Comparison of ENCODE assay signal across 21 mouse cellular contexts in the genomic region with DNA sequence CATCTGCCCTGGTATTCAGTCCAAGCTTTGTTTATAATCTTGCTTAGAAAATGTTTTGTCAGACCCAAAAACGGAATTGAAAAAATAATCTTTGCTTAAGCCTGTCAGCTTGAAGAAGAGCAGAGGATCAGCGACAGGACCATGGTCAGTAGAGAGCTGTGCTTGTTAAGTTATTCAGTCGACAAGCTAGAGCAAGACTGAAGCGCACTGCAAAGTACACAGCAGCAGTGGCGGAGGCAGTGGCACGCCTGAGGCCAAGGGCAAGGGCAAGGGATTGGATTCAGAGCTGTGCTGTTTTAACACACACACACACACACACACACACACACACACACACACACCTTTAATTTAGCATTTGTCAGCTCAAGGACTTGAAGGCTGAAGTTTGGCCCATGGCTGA.
DNase-seq lines count a peak whose midpoint lies in the region; ATAC-seq lines count a peak whose summit lies in the region.
"Had no signal": no experiment of that assay in that cellular context is flagged by ENCODE, and none has a peak within 500 bp of the region (broad histone marks: within the 10 kb centered on the region; RNA-seq: fewer than 3 reads in every experiment).

No protein-coding gene starts in this region.

- H3K4me3 ChIP-seq in intestine, embryonic 14.5 days (ENCODE audit: low read depth, low read length) = no peak overlapping the region
- H3K4me3 ChIP-seq in intestine, embryonic 15.5 days (replicated peaks) = no peak overlapping the region
- H3K4me3 ChIP-seq in stomach, embryonic 16.5 days (replicated peaks; ENCODE audit: low read length) = no peak overlapping the region
- H3K4me3 ChIP-seq: embryonic facial prominence, embryonic 13.5 days; embryonic facial prominence, embryonic 15.5 days; erythroblast, embryonic 14.5 days; forebrain, embryonic 10.5 days; forebrain, embryonic 12.5 days had no signal

- no peak overlapping the region for H3K9ac ChIP-seq in intestine, embryonic 14.5 days (ENCODE audit: low read length)
- no peak overlapping the region for H3K9ac ChIP-seq in intestine, embryonic 15.5 days
- no peak overlapping the region for H3K9ac ChIP-seq in stomach, embryonic 16.5 days (ENCODE audit: low read length)
- H3K9ac ChIP-seq: embryonic facial prominence, embryonic 13.5 days; embryonic facial prominence, embryonic 15.5 days; forebrain, embryonic 12.5 days had no signal

- 32% methylated on average over 6 of the region's 6 CpGs for WGBS in intestine, embryonic 14.5 days
- 48% methylated on average over 6 of the region's 6 CpGs for WGBS in intestine, embryonic 15.5 days
- 45% methylated on average over 6 of the region's 6 CpGs for WGBS in stomach, embryonic 16.5 days

- no peak overlapping the region for H3K4me2 ChIP-seq in intestine, embryonic 14.5 days (ENCODE audit: low read length)
- H3K4me2 ChIP-seq in intestine, embryonic 15.5 days (replicated peaks) = no peak overlapping the region
- H3K4me2 ChIP-seq in stomach, embryonic 16.5 days (ENCODE audit: low read depth, low read length) = no peak overlapping the region
- H3K4me2 ChIP-seq: embryonic facial prominence, embryonic 13.5 days; embryonic facial prominence, embryonic 15.5 days; forebrain, embryonic 12.5 days had no signal

- H3K9me3 ChIP-seq in intestine, embryonic 14.5 days (ENCODE audit: control insufficient read depth, low read length) = no peaks in the 10 kb centered on the region
- no peaks in the 10 kb centered on the region for H3K9me3 ChIP-seq in intestine, embryonic 15.5 days
- no peaks in the 10 kb centered on the region for H3K9me3 ChIP-seq in stomach, embryonic 16.5 days (replicated peaks; ENCODE audit: control insufficient read depth, low read length)
- H3K9me3 ChIP-seq: embryonic facial prominence, embryonic 13.5 days; embryonic facial prominence, embryonic 15.5 days; forebrain, embryonic 10.5 days; forebrain, embryonic 12.5 days had no signal

- peaks cover 16% of the 10 kb centered on the region for H3K4me1 ChIP-seq in intestine, embryonic 14.5 days (replicated peaks; ENCODE audit: control insufficient read depth, insufficient read depth, low read length)
- H3K4me1 ChIP-seq in intestine, embryonic 15.5 days (replicated peaks) = 0 out of 2 replicates have a peak, but pooled peaks cover 4% of the 10 kb centered on the region
- peaks cover 2% of the 10 kb centered on the region; the same call in 1 of the 2 replicates for H3K4me1 ChIP-seq in stomach, embryonic 16.5 days (ENCODE audit: control insufficient read depth, insufficient read depth, low read length)
- H3K4me1 ChIP-seq: embryonic facial prominence, embryonic 13.5 days; embryonic facial prominence, embryonic 15.5 days; forebrain, embryonic 12.5 days had no signal

- ATAC-seq in intestine, embryonic 14.5 days (replicated peaks; ENCODE audit: low FRiP score, low TSS enrichment, low read depth) = peak; percentile 59; the same call in 1 of the 2 replicates
- ATAC-seq in intestine, embryonic 15.5 days = no peak
- ATAC-seq in stomach, embryonic 16.5 days (ENCODE audit: insufficient read depth, low FRiP score) = no peak
- ATAC-seq: forebrain, embryonic 14.5 days; forebrain, embryonic 16.5 days had no signal

- DNase-seq in adrenal gland, postnatal 14 days = peak; percentile 29
- DNase-seq in adrenal gland, postnatal 4 days (ENCODE audit: low spot score in 2 of 2) = no peak
- DNase-seq in intestine, embryonic 14.5 days (ENCODE audit: low spot score) = no peak
- DNase-seq in lung, postnatal 25 days (ENCODE audit: low spot score) = no peak
- DNase-seq: adrenal gland, adult 8-10 months; cerebellum, adult 11 months; cerebellum, adult 18-20 months; cerebellum, adult 8-10 months; cerebellum, adult 9-11 months; cerebellum, postnatal 14 days; cerebellum, postnatal 36 days; embryo, embryonic 11 days had no signal

- H3K36me3 ChIP-seq in intestine, embryonic 14.5 days (ENCODE audit: control insufficient read depth, insufficient read depth, low read length) = no peaks in the 10 kb centered on the region
- no peaks in the 10 kb centered on the region for H3K36me3 ChIP-seq in intestine, embryonic 15.5 days
- no peaks in the 10 kb centered on the region for H3K36me3 ChIP-seq in stomach, embryonic 16.5 days (ENCODE audit: control insufficient read depth, insufficient read depth, low read length)
- H3K36me3 ChIP-seq: embryonic facial prominence, embryonic 13.5 days; embryonic facial prominence, embryonic 15.5 days; forebrain, embryonic 10.5 days; forebrain, embryonic 12.5 days had no signal

- H3K27ac ChIP-seq in intestine, embryonic 14.5 days (ENCODE audit: low read depth) = no peak overlapping the region
- H3K27ac ChIP-seq in intestine, embryonic 15.5 days = no peak overlapping the region
- H3K27ac ChIP-seq in stomach, embryonic 16.5 days (ENCODE audit: low read length) = 0 out of 2 replicates have a peak overlapping the region, but pooled peaks have one; percentile 21
- H3K27ac ChIP-seq: embryonic facial prominence, embryonic 13.5 days; embryonic facial prominence, embryonic 15.5 days; forebrain, embryonic 10.5 days; forebrain, embryonic 12.5 days had no signal

- H3K27me3 ChIP-seq in intestine, embryonic 14.5 days (replicated peaks; ENCODE audit: control insufficient read depth, insufficient read depth, low read length) = no peaks in the 10 kb centered on the region
- no peaks in the 10 kb centered on the region for H3K27me3 ChIP-seq in intestine, embryonic 15.5 days (replicated peaks)
- H3K27me3 ChIP-seq in stomach, embryonic 16.5 days (ENCODE audit: control insufficient read depth, insufficient read depth, low read length) = no peaks in the 10 kb centered on the region
- H3K27me3 ChIP-seq: embryonic facial prominence, embryonic 13.5 days; embryonic facial prominence, embryonic 15.5 days; forebrain, embryonic 12.5 days had no signal
